Mouse (Mus musculus): Measurements from ENCODE around the gene Rcan2.

The Rcan2 gene

DNA sequence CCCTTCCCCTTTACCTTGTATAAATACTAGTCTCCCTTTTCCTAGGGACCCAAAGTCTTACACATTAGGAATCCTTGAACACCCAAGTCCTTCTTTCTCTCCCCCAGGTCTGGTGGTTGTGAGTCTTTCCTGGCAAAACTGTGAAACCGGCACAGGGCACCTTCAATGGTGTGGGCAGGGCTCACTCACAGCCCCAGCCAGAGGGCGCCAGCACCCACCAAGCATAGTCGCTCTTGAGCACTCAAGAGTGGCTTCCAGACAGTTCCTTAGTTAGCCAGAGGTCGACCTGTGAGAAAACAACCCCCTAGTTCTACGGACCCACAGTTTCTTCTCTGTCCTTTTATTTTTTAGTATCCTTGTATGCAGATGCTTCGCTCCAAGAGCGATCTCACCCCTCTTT is at the start of gene Rcan2:
TSS of gene Rcan2 (plus strand) at position 275 of the 400 bp plus-strand sequence.
- peak; percentile 33 for DNase-seq (ENCODE audit: low read depth)

DNA sequence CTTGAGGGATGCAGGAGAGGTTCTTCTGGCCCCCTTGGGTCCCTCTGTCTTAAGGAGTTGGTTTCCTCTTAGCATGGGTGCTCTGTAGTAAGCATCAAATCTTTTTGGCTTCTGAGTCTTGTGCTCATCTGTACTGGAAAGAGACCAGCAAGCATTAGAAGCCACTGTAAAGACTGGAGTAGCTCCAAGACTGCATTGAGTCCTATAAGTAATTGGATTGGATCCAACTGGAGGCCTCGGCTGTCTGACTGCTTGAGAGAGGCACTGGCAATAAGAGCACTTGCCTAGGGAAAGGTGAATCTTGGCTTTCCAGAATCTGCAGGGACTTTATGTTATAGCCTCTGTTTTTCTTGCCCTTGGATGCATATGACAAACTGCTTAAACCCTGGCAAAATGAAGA is 48.3 kb upstream of the Rcan2 start:
- peak; percentile 26 for DNase-seq (ENCODE audit: low read depth)

DNA sequence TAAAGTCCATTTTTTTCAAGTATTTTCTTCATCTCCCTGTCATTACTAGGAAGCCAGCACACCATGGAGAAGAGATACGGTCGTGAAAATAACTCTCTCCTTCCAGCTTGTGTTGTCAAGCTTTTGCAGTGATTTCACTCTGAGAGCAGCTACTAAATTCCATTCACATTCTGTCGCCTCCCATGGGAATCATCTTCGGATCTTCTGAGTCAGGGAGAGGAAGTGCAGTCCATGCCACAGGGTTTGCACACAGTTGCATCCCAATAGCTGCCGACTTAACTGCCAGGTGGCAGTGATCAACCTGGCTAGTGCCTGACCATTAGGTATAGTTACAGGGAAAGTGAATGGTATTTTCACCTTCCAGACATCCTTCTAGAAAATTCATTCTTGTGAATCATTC is 46.5 kb upstream of the Rcan2 start:
- DNase-seq (ENCODE audit: low read depth), result peak; percentile 6

DNA sequence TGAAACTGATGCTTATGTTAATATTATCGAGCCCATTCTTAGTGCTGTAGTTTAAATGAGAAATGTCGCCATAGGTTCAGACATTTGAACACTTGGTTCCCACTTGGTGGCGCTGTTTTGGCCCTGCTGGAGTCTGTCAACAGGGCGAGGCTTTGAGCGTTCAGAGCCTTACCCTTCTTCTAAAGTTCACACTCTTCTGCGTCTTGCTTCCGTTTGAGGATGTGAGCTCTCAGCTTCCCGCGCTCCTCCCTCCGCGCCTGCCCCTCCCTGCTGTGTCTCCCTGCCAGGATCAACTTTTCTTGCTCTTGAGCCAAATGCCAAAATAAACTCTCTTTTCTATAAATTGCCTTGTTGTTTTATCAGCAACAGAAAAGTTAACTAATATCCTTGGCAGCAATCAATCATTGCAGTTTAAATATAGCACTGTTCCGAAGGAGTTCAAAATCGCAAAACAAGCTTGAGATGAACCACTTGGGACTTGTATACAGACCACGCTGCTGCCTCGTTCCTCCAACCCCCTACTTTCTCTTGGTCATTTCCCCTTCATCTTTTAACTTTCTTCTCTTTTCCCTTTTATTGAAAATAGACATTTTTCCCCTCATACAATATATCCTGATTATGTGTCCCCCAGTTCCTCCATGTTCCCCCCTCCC is 42.4 kb upstream of the Rcan2 start:
- DNase-seq (ENCODE audit: low read depth), result peak; percentile 17

GRCm38 (mm10) chr17:43784531-43784930 is 16.6 kb upstream of the Rcan2 start:
- DNase-seq (ENCODE audit: low read depth), result peak; percentile 92

- DNase-seq (ENCODE audit: low read depth), result peak; percentile 49
These were observed 12.9 kb upstream of the Rcan2 start for GRCm38 (mm10) chr17:43788222-43788621.

DNA sequence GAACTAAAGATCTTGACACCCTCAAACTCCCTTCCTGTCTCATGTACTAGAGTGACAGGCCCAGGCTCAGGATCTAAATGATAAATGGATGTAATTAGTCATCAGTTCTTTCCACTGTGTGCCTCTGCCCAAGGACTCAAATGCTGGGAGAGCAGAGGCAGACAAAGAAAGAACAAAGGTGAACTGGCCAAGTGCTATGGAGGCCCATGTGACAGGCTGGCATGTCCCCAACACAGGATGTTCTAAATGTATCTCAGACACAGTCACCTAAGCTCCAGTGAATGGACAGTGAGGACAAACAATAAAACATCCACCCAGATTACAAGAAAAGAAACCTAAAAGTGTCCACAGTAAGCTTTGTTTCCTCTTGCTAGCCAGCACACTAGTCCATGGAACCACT is 11.8 kb upstream of the Rcan2 start:
- DNase-seq (ENCODE audit: low read depth), result no peak

DNA sequence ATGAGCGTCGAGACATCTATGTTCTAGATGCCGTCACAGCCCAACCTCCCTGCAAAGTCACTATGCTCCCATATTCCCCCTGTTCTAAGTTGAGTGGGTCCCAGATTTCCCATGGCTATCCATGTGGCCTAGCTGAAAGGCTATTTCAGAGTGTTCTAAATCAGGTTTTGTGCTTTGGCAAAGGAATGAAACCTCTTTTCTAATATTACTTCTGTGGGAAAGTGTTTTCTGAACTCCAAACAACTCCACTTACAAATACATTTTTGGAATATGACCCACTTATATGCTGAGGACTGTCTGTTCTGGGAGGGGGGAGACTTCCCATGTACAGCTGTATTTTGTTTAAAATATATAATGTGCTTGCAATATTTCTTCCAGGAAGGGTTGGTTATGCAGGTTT is 9.4 kb upstream of the Rcan2 start:
- no peak for DNase-seq (ENCODE audit: low read depth)

GRCm38 (mm10) chr17:43794731-43795280 is 6.3 kb upstream of the Rcan2 start:
- DNase-seq (ENCODE audit: low read depth), result no peak

- DNase-seq (ENCODE audit: low read depth), result no peak
These were observed 633 bp downstream of the Rcan2 start for GRCm38 (mm10) chr17:43801595-43802373.

DNA sequence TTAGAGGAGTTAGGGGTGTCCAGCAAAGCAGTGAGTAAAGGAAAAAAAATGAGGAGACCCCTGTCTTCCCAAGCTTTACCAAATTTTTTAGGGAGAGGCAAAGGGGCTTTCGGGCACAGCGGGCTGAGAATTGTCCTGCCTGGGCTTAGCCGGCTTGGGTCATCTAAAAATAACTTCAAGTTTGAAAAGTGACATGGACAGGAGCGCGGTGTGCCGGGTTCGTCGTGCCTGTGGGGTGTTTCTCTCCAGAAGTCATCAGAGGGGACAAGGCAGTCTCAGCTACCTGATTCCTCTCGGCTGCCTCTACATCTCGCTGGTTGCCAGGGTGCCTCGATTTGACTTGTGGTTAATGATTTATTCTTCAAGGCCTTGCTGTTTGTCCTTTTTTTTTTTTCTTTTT is 1.3 kb downstream of the Rcan2 start:
- DNase-seq (ENCODE audit: low read depth), result no peak

- DNase-seq (ENCODE audit: low read depth), result no peak
These were observed 2.0 kb downstream of the Rcan2 start for GRCm38 (mm10) chr17:43803111-43803510.

DNA sequence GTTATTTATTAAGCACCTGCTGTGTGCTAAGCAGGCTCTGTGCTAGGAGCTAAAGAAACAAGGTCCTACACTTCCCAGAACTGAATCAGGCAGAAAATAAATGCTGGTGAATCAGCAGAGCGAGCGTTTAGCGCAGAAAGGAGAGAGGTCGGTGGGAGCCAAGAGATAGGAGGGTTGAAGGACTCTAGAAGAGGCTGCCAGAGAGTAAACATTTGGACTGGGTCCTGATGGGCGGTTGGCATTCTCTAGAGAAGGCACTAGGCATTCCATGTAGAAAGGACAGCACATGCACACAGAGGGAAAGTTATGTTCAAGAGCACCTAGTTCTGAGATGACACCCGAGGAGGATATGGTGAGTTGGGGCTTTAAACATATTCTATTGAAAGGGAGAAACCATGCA is 2.6 kb downstream of the Rcan2 start:
- DNase-seq (ENCODE audit: low read depth), result no peak

GRCm38 (mm10) chr17:43806841-43807240 is 5.7 kb downstream of the Rcan2 start:
- no peak for DNase-seq (ENCODE audit: low read depth)

DNA sequence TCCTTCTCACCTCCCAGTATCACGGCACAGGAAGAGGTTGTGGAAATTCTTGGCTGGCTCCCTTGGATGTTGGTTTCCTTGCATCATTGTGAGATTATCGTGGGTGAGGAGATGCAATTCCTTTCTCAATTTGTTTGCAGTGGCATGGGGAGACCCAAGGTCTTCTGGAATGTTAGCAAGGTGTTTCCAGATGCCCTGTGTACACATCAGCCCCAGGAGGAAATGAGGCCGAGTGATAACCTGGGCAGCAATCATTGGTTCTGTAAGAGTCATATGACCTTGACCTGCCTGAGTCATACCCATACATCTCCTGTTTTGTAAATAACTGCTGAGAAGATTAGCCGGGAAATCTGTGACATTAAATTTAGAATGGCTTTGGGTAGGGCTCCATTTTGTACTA is 10.3 kb downstream of the Rcan2 start:
- no peak for DNase-seq (ENCODE audit: low read depth)

- no peak for DNase-seq (ENCODE audit: low read depth)
These were observed 14.2 kb downstream of the Rcan2 start for GRCm38 (mm10) chr17:43815376-43815775.

GRCm38 (mm10) chr17:43816480-43816879 is 15.3 kb downstream of the Rcan2 start:
- DNase-seq (ENCODE audit: low read depth), result no peak

DNA sequence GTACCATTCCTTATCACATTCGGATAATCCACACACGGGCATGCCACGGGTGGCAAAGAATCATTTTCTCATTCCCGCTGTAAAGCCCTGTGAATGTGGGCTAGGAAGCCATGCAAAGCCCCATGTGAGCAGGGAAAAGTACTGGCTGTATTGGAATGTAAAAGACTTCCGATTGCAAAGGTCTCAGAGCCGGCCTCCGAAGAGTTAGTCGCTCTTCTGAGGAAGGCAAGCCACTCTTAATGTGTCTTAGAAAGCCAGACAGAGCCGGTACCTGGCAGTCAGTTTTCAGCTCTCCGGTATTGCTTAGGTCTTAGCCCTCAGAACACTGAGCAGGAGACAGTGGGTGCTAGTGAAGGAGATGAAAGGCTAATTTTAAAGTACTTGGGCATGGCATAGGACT is 16.0 kb downstream of the Rcan2 start:
- no peak for DNase-seq (ENCODE audit: low read depth)

GRCm38 (mm10) chr17:43818390-43818789 is 17.2 kb downstream of the Rcan2 start:
- DNase-seq (ENCODE audit: low read depth), result no peak

- DNase-seq (ENCODE audit: low read depth), result no peak
These were observed 19.8 kb downstream of the Rcan2 start for GRCm38 (mm10) chr17:43820904-43821303.

GRCm38 (mm10) chr17:43822207-43822606 is 21.1 kb downstream of the Rcan2 start:
- DNase-seq (ENCODE audit: low read depth), result no peak

- no peak for DNase-seq (ENCODE audit: low read depth)
These were observed 21.5 kb downstream of the Rcan2 start for GRCm38 (mm10) chr17:43822630-43823029.

DNA sequence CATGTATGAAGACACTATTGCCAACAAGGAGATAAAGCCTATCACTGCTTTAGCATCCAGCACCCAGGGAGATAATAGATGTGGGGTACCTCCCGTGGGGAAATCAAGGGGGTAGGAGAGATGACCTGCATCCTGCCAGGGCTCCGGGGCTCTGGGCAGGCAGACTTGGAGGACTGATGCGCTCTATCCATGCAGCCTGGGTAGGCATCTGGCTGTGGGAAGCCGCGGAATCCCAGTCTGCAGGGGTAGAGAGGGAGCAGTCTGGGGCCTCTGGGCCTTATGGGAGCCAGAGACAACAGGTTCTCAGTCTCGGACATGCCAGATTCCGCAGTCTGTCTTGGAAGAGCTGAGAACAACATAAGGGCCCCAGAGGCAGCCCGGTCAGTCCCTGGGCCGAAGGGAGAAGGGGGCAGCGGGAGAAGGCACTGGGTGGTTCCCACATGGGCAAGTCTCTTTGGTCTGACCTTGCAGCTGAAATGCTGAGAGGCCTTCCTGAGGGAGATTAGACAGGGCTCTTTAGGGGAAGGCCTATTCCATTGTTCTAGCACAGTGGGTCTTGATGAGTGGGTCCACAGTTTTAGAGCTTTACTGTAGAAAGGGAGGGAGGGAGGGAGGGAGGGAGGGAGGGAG is 23.7 kb downstream of the Rcan2 start:
- DNase-seq (ENCODE audit: low read depth), result no peak

All from NIH3T3 (cell line).